Mouse (Mus musculus) heart, embryonic 12.5 days (tissue): Measurements from ENCODE around the gene Rcbtb2. TPM values are rescaled to one million over a fixed set of nuclear protein-coding genes. Genes with fewer than 3 reads are reported as not detected.
A peak's percentile ranks its signal among the peaks of the same experiment; 100 is the strongest.

Experiments used
- ATAC-seq: fragments of 200-750 bp; cut with Nextera tagmentation; 2 replicates; pipeline ENCODE4 v1.8.0; 2017; ENCODE audit warnings: moderate TSS enrichment, moderate library complexity; ENCODE audit not compliant: insufficient number of reproducible peaks, low FRiP score
- H3K27ac ChIP-seq: fragments of 300-500 bp; sonication (generic); 2 replicates; pipeline ENCODE4 v1.5.1; 2016; ENCODE audit warnings: mild to moderate bottlenecking, moderate library complexity; ENCODE audit not compliant: poor library complexity, severe bottlenecking
- H3K27me3 ChIP-seq: fragments of 300-500 bp; sonication (generic); replicated peaks from 2 replicates; pipeline ENCODE4 v1.6.1; 2016; ENCODE audit warnings: mild to moderate bottlenecking, moderate library complexity
- H3K36me3 ChIP-seq: fragments of 300-500 bp; sonication (generic); 2 replicates; pipeline ENCODE4 v1.6.1; 2016; ENCODE audit warnings: mild to moderate bottlenecking, moderate library complexity
- H3K4me1 ChIP-seq: fragments of 300-500 bp; sonication (generic); replicated peaks from 2 replicates; pipeline ENCODE4 v1.6.1; 2016; ENCODE audit warnings: mild to moderate bottlenecking
- H3K4me2 ChIP-seq: fragments of 300-500 bp; sonication (generic); 2 replicates; pipeline ENCODE4 v1.6.1; 2016; ENCODE audit warnings: mild to moderate bottlenecking, moderate library complexity
- H3K4me3 ChIP-seq: fragments of 300-500 bp; sonication (generic); 2 replicates; pipeline ENCODE4 v1.5.1; 2016; ENCODE audit warnings: mild to moderate bottlenecking
- H3K9ac ChIP-seq: fragments of 300-500 bp; sonication (generic); 2 replicates; pipeline ENCODE4 v1.6.1; 2016; ENCODE audit warnings: mild to moderate bottlenecking, moderate library complexity
- H3K9me3 ChIP-seq: fragments of 300-500 bp; sonication (generic); replicated peaks from 2 replicates; pipeline ENCODE4 v1.6.1; 2016; ENCODE audit warnings: mild to moderate bottlenecking, moderate library complexity
- WGBS: fragments of 180-500 bp; shearing (Covaris S2); methylation state at CpG from one replicate; pipeline ENCODE4 v1.1.7; 2016; 5-methylcytosine and 5-hydroxymethylcytosine counted together
- polyA plus RNA-seq: library from polyadenylated mRNA; unstranded; fragments of >200 nt; fragmentation: Nextera tagmentation; extraction: Ambion mirVana; gene quantifications from 2 replicates; pipeline ENCODE4 v1.2.1, GENCODE M21; 2016

Rcbtb2 gene
- polyA plus RNA-seq, 1 experiment from 2014 or later, result 76.2 TPM

DNA sequence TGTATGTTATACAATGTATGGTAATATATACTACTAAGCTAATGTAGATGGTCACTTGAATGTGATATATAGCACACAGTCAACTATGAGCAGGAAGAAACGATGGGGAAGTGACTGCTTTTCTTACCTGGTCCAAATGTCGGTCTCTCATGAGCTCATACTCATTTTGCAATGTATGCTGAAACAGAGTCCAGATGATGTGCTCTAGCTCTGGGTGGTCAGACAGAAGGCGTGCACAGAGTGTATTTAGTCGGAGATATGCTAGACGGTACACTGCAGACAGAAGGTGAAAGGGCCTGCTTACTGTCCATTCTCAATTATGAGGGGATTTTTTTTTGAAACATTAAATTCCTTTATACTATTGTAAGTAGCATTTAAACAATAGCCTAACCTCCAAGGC lies 88.6 kb downstream of the Rcbtb2 start:
- H3K9me3 ChIP-seq, result no peaks in the 10 kb centered on the region
- H3K27ac ChIP-seq, result no peak overlapping the region
- no peak overlapping the region for H3K9ac ChIP-seq
- no peak for ATAC-seq
- no peaks in the 10 kb centered on the region for H3K4me1 ChIP-seq
- H3K4me3 ChIP-seq, result no peak overlapping the region
- peaks cover 8% of the 10 kb centered on the region for H3K36me3 ChIP-seq
- no peak overlapping the region for H3K4me2 ChIP-seq
- H3K27me3 ChIP-seq, result no peaks in the 10 kb centered on the region
- WGBS, result 77% methylated on average over 5 of the region's 5 CpGs

- H3K9me3 ChIP-seq, result no peaks in the 10 kb centered on the region
- H3K27me3 ChIP-seq, result no peaks in the 10 kb centered on the region
- no peak overlapping the region for H3K4me2 ChIP-seq
- H3K4me3 ChIP-seq, result no peak overlapping the region
- no peaks in the 10 kb centered on the region for H3K4me1 ChIP-seq
- H3K36me3 ChIP-seq, result peaks cover 8% of the 10 kb centered on the region
- 71% methylated on average over 1 of the region's 1 CpGs for WGBS
- H3K27ac ChIP-seq, result no peak overlapping the region
- no peak overlapping the region for H3K9ac ChIP-seq
- ATAC-seq, result no peak
Observed at GRCm38 (mm10) chr14:73217062-73217461, 94.2 kb downstream of the Rcbtb2 start.

GRCm38 (mm10) chr14:73222316-73222970 lies 99.6 kb downstream of the Rcbtb2 start:
- no peak for ATAC-seq
- no peak overlapping the region for H3K4me3 ChIP-seq
- no peak overlapping the region for H3K27ac ChIP-seq
- no peaks in the 10 kb centered on the region for H3K9me3 ChIP-seq
- 85% methylated on average over 9 of the region's 9 CpGs for WGBS
- no peaks in the 10 kb centered on the region for H3K27me3 ChIP-seq
- no peak overlapping the region for H3K9ac ChIP-seq
- H3K36me3 ChIP-seq, result no peaks in the 10 kb centered on the region
- H3K4me1 ChIP-seq, result peaks cover 4% of the 10 kb centered on the region
- H3K4me2 ChIP-seq, result no peak overlapping the region

- H3K9me3 ChIP-seq, result 0 out of 2 replicates have a peak, but pooled peaks cover 2% of the 10 kb centered on the region
- H3K36me3 ChIP-seq, result no peaks in the 10 kb centered on the region; the same call in 1 of the 2 replicates
- H3K4me2 ChIP-seq, result no peak overlapping the region
- 57% methylated on average over 3 of the region's 3 CpGs for WGBS
- H3K4me1 ChIP-seq, result peaks cover 8% of the 10 kb centered on the region
- no peaks in the 10 kb centered on the region for H3K27me3 ChIP-seq
- H3K9ac ChIP-seq, result no peak overlapping the region
- H3K27ac ChIP-seq, result peak overlapping the region; percentile 26; the same call in 1 of the 2 replicates
- no peak for ATAC-seq
- no peak overlapping the region for H3K4me3 ChIP-seq
Observed at GRCm38 (mm10) chr14:73226346-73226745, 103.5 kb downstream of the Rcbtb2 start.

- Histone ChIP-seq H3K4me3 (no peak overlapping the region), H3K27ac (no peak overlapping the region), H3K36me3 (no peaks in the 10 kb centered on the region; the same call in 1 of the 2 replicates), H3K4me2 (no peak overlapping the region), H3K9ac (no peak overlapping the region), H3K9me3 (0 out of 2 replicates have a peak, but pooled peaks cover 2% of the 10 kb centered on the region), H3K4me1 (peaks cover 13% of the 10 kb centered on the region), H3K27me3 (no peaks in the 10 kb centered on the region)
- ATAC-seq, result no peak
- 2% methylated on average over 1 of the region's 1 CpGs for WGBS
Observed at GRCm38 (mm10) chr14:73226849-73227248, 104.0 kb downstream of the Rcbtb2 start.

GRCm38 (mm10) chr14:73231286-73231982 lies 108.6 kb downstream of the Rcbtb2 start:
- no peak overlapping the region for H3K4me3 ChIP-seq
- no peaks in the 10 kb centered on the region; the same call in 1 of the 2 replicates for H3K36me3 ChIP-seq
- no peak for ATAC-seq
- H3K4me1 ChIP-seq, result peaks cover 22% of the 10 kb centered on the region
- no peak overlapping the region for H3K4me2 ChIP-seq
- 0 out of 2 replicates have a peak, but pooled peaks cover 2% of the 10 kb centered on the region for H3K9me3 ChIP-seq
- H3K27me3 ChIP-seq, result no peaks in the 10 kb centered on the region
- no peak overlapping the region for H3K9ac ChIP-seq
- H3K27ac ChIP-seq, result no peak overlapping the region
- WGBS, result 47% methylated on average over 5 of the region's 5 CpGs

- H3K9me3 ChIP-seq, result 0 out of 2 replicates have a peak, but pooled peaks cover 2% of the 10 kb centered on the region
- H3K4me3 ChIP-seq, result no peak overlapping the region
- H3K4me1 ChIP-seq, result peaks cover 18% of the 10 kb centered on the region
- no peaks in the 10 kb centered on the region; the same call in 1 of the 2 replicates for H3K36me3 ChIP-seq
- no peaks in the 10 kb centered on the region for H3K27me3 ChIP-seq
- ATAC-seq, result no peak
- H3K4me2 ChIP-seq, result peak overlapping the region; percentile 21
- H3K27ac ChIP-seq, result peak overlapping the region; percentile 83
- H3K9ac ChIP-seq, result peak overlapping the region; percentile 1; the same call in 1 of the 2 replicates
- WGBS, result 3% methylated on average over 2 of the region's 2 CpGs
Observed at GRCm38 (mm10) chr14:73234468-73235031, 111.7 kb downstream of the Rcbtb2 start.

GRCm38 (mm10) chr14:73237848-73238321 lies 115.0 kb downstream of the Rcbtb2 start, which contains the start of gene Lpar6:
Gene Lpar6, plus strand, starts transcription at chr14:73237895.
- peaks cover 16% of the 10 kb centered on the region for H3K4me1 ChIP-seq
- H3K27ac ChIP-seq, result peak within 1 kb of the TSS; percentile 91
- peak within 1 kb of the TSS; percentile 62 for H3K4me3 ChIP-seq
- 0 out of 2 replicates have a peak, but pooled peaks cover 2% of the 10 kb centered on the region for H3K36me3 ChIP-seq
- H3K9ac ChIP-seq, result peak within 1 kb of the TSS; percentile 82
- H3K9me3 ChIP-seq, result no peaks in the 10 kb centered on the region
- peak; percentile 82 for ATAC-seq
- H3K4me2 ChIP-seq, result peak within 1 kb of the TSS; percentile 65
- WGBS, result under 1% methylated on average over 19 of the region's 19 CpGs
- H3K27me3 ChIP-seq, result no peaks in the 10 kb centered on the region

GRCm38 (mm10) chr14:73238498-73239250 lies 115.8 kb downstream of the Rcbtb2 start:
- peak overlapping the region; percentile 65 for H3K4me2 ChIP-seq
- under 1% methylated on average over 20 of the region's 20 CpGs for WGBS
- H3K27ac ChIP-seq, result peak overlapping the region; percentile 91
- ATAC-seq, result peak; percentile 79
- H3K27me3 ChIP-seq, result no peaks in the 10 kb centered on the region
- H3K4me1 ChIP-seq, result peaks cover 16% of the 10 kb centered on the region
- peak overlapping the region; percentile 82 for H3K9ac ChIP-seq
- H3K36me3 ChIP-seq, result 0 out of 2 replicates have a peak, but pooled peaks cover 2% of the 10 kb centered on the region
- H3K9me3 ChIP-seq, result no peaks in the 10 kb centered on the region
- H3K4me3 ChIP-seq, result peak overlapping the region; percentile 62

DNA sequence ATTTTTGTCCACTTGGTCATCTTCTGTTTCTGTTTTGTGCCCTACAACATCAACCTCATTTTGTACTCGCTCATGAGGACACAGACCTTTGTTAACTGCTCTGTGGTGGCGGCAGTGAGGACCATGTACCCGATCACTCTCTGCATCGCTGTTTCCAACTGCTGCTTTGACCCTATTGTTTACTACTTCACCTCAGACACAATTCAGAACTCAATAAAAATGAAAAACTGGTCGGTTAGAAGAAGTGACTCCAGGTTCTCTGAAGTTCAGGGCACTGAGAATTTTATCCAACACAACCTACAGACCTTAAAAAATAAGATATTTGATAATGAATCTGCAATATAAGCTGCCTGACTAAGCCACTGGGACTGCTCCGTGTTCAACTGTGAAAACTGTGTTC lies 116.5 kb downstream of the Rcbtb2 start:
- Histone ChIP-seq H3K9me3 (no peaks in the 10 kb centered on the region), H3K36me3 (0 out of 2 replicates have a peak, but pooled peaks cover 2% of the 10 kb centered on the region), H3K9ac (peak overlapping the region; percentile 82), H3K4me1 (peaks cover 18% of the 10 kb centered on the region), H3K4me3 (peak overlapping the region; percentile 62), H3K4me2 (peak overlapping the region; percentile 65), H3K27me3 (no peaks in the 10 kb centered on the region), H3K27ac (peak overlapping the region; percentile 91)
- no peak for ATAC-seq
- WGBS, result 1% methylated on average over 6 of the region's 6 CpGs
